Mouse (Mus musculus) bone marrow, adult 2 months (tissue): ENCODE measurements around the gene Plekhg3. TPM values are rescaled to one million over a fixed set of nuclear protein-coding genes. Genes with fewer than 3 reads are reported as not detected.

Source experiments
- H3K27ac ChIP-seq: fragments of 200-500 bp; 2 replicates; pipeline ENCODE4 v1.5.1; 2012; ENCODE audit warnings: low read depth, mild to moderate bottlenecking, control low read depth, inconsistent platforms, low read length; ENCODE audit not compliant: control insufficient read depth, poor library complexity, insufficient read depth
- H3K4me1 ChIP-seq: fragments of 200-500 bp; 2 replicates; pipeline ENCODE4 v1.6.1; 2011; ENCODE audit warnings: low read length; ENCODE audit not compliant: control insufficient read depth, insufficient read depth
- H3K4me3 ChIP-seq: fragments of 200-500 bp; replicated peaks from 2 replicates; pipeline ENCODE3; 2011; ENCODE audit warnings: mild to moderate bottlenecking, low read depth, low read length, control low read depth; ENCODE audit not compliant: control insufficient read depth
- CTCF ChIP-seq: fragments of 200-500 bp; IDR thresholded peaks from 2 replicates; pipeline ENCODE4 v1.5.1; 2011; ENCODE audit warnings: low read length, control low read depth; ENCODE audit not compliant: control insufficient read depth, insufficient read depth
- POLR2A ChIP-seq: fragments of 200-500 bp; IDR thresholded peaks from 2 replicates; pipeline ENCODE4 v1.6.1; 2011; ENCODE audit warnings: low read depth, mild to moderate bottlenecking, control low read depth, low read length, borderline replicate concordance; ENCODE audit not compliant: control insufficient read depth
- WGBS: fragments of 180-500 bp; shearing (Covaris S2); methylation state at CpG from one replicate; pipeline ENCODE4 v1.1.7; 2018; 5-methylcytosine and 5-hydroxymethylcytosine counted together
- polyA plus RNA-seq: library from polyadenylated mRNA; stranded (reverse); fragments of >200 nt; gene quantifications from 2 replicates; pipeline ENCODE4 v1.2.4, GENCODE M21; 2011; ENCODE audit warnings: low replicate concordance; ENCODE audit not compliant: missing spikeins, insufficient read depth, insufficient read length

The Plekhg3 gene
- polyA plus RNA-seq, 1 experiment, result 24.0 TPM

GRCm38 (mm10) chr12:76514842-76515241 lies 15.8 kb upstream of the Plekhg3 start:
- no peak overlapping the region for H3K4me3 ChIP-seq
- H3K4me1 ChIP-seq, result peaks cover 3% of the 10 kb centered on the region; the same call in 1 of the 2 replicates
- TF ChIP-seq POLR2A, result no peak
- TF ChIP-seq CTCF, result no peak
- no peak overlapping the region for H3K27ac ChIP-seq
- 33% methylated on average over 4 of the region's 4 CpGs for WGBS

DNA sequence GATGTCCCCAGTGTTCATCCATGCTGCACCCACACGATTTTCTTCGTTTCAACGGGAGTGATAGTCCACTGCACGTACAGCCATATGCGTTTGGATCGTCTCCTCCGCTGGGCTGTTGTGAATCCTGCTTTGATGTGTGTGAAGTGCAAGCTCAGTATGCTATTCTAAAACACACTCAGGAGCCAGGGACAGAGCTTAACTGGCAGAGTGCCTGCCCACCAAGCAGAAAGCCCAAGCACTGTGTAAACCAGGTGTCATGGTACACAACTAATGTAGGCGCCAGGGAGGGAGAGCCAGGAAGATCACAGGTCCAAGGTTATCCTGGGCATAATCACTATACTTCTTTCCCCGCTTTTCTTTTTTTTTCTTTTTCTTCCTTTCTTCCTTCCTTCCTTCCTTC lies 12.7 kb upstream of the Plekhg3 start:
- Histone ChIP-seq H3K4me3 (no peak overlapping the region), H3K4me1 (peaks cover 3% of the 10 kb centered on the region; the same call in 1 of the 2 replicates), H3K27ac (no peak overlapping the region)
- 85% methylated on average over 9 of the region's 9 CpGs for WGBS
- no peak for TF ChIP-seq POLR2A
- no peak for TF ChIP-seq CTCF

DNA sequence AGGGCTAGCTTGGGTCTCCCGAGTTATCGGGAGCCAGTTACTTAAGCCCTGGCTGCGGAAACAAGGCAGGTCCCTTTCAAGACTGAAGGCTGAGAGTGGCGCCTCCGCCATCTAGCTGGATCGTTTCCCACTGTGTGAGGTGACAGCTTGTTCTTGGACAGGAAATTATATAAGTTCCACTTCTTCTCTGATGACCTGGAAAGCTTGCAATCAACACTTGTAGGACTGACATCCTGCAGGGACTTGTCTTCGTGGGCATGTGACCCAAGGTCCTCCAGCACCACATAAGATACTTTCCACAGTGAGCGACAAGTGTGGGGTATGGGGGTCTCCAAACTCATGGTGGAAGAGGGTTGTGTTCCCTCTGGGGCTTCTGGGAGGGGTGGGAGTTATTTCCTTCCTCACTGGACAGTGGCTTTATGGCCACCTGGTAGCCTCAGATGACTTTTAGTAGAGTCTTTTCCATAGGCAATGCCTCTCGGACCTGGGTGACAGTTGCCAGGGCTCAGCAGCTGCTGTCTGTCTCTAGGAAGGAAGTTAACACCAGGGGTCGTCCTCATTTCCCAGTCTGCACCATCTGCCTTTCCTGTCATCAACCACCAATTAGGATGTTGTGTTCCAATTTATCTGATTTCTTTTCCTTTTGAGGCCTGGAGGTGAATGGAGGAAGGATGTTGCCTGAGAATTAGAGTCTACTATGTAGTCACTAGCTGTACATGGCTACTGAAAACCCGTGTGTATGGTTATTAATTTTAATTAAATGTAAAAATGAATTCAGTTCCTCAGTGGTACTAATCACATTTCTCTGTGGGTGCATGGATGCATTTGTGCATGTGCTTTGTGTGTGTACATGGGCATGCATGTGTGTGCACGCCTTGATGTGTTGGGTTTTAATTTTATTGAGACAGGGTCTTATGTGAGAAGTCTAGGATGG lies 11.5 kb upstream of the Plekhg3 start:
- Histone ChIP-seq H3K27ac (no peak overlapping the region), H3K4me3 (no peak overlapping the region), H3K4me1 (peaks cover 3% of the 10 kb centered on the region; the same call in 1 of the 2 replicates)
- WGBS, result 38% methylated on average over 12 of the region's 12 CpGs
- no peak for TF ChIP-seq POLR2A
- no peak for TF ChIP-seq CTCF

DNA sequence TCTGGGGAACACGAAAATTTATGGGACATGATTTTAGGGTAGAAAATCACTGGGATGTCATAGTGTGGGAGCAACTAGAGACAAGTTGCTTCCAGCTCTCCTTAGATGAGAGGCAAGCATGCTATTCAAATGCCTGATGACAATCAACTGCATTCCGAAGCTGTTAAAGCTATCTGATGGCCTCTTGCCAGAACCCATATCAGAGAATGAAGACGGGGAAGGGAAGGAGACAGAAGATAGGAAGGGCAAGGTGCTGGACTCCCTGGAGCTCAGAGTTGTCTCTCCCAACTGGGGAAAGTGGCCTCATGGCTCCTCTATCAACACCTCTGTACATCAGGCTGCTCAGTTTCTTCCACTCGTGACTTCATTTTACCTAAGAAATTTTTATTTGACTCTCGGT lies 7.0 kb upstream of the Plekhg3 start:
- WGBS, result 81% methylated on average over 5 of the region's 5 CpGs

GRCm38 (mm10) chr12:76524915-76525314 lies 5.8 kb upstream of the Plekhg3 start:
- 86% methylated on average over 3 of the region's 3 CpGs for WGBS
- H3K27ac ChIP-seq, result no peak overlapping the region
- no peak for TF ChIP-seq CTCF
- TF ChIP-seq POLR2A, result no peak
- H3K4me1 ChIP-seq, result peaks cover 4% of the 10 kb centered on the region; the same call in 1 of the 2 replicates
- no peak overlapping the region for H3K4me3 ChIP-seq

More for the DNA sequence above, 7.0 kb upstream of the Plekhg3 start:
- Histone ChIP-seq H3K4me3 (no peak overlapping the region), H3K27ac (no peak overlapping the region), H3K4me1 (peaks cover 7% of the 10 kb centered on the region; the same call in 1 of the 2 replicates)
- TF ChIP-seq CTCF, result no peak
- no peak for TF ChIP-seq POLR2A

DNA sequence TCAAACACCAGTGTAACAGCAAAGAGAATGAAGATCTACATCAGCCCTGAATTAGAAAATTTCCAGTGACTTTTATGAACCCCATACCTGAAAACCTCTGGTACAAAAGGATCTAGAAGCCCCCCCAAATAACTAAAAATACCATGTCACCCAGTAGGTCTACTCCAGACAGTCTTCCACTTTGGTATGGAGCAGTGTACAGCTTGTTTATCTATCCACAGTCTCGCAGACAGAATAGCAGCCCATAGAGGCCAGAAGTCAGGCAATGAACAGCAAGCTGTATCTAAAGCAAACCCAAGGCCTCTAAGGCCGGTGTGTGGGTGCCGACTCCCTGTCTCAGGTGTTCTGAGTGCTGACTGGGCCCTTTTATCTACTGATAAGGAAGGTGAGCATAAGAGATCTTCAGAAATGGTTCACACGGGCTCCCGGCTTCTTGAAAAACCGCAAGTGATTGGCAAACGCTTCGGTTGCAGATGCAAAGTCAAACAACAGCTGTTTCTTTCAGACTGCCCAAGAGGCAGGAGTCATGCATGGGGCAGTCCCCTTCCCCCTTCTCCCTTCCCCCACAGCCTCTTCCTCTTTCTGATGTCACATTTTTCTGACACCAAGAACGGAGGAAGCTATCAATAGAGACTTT lies 3.3 kb upstream of the Plekhg3 start:
- peaks cover 5% of the 10 kb centered on the region; the same call in 1 of the 2 replicates for H3K4me1 ChIP-seq
- TF ChIP-seq POLR2A (no peak), CTCF (no peak)
- peak overlapping the region; percentile 90 for H3K27ac ChIP-seq
- 8% methylated on average over 9 of the region's 9 CpGs for WGBS
- no peak overlapping the region for H3K4me3 ChIP-seq

GRCm38 (mm10) chr12:76528766-76529165 lies 1.9 kb upstream of the Plekhg3 start:
- Histone ChIP-seq H3K4me1 (peaks cover 5% of the 10 kb centered on the region; the same call in 1 of the 2 replicates), H3K27ac (no peak overlapping the region), H3K4me3 (no peak overlapping the region)
- no peak for TF ChIP-seq CTCF
- WGBS, result 78% methylated on average over 5 of the region's 5 CpGs
